Mouse (Mus musculus) right cerebral cortex, adult 18-20 months (tissue): ENCODE measurements around the gene Ythdf2.

Source experiments
- DNase-seq: peaks from one replicate; pipeline ENCODE4 v3.0.0; 2022; ENCODE audit warnings: mixed read lengths

The Ythdf2 gene

GRCm38 (mm10) chr4:132144080-132144841 is 67.8 kb downstream of the Ythdf2 start, which contains the start of gene Oprd1:
Oprd1 (minus strand) TSS chr4:132144486.
- DNase-seq: peak; percentile 72

GRCm38 (mm10) chr4:132138640-132139039 is 73.5 kb downstream of the Ythdf2 start:
- DNase-seq: no peak

DNA sequence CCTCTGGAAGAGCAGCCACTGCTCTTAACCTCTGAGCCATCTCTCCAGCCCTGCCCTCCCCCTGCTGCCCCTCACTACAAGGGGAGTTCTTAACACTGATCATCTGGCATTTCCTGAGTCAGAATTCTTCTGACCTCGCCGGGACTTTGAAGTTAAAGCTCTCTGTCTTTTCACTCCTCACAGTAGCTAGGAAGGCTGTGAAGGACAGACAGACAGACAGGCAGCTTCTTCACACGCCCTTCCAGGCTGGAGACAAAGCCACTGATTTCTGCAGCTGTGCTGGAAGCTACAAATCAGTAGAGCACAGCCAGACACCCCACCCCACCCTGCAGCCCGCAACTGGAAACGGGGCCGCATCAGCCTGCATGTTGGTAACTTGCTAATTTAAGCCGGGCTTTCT is 75.1 kb downstream of the Ythdf2 start:
- no peak for DNase-seq
